Mouse (Mus musculus) gastrocnemius, adult 18-20 months (tissue): ENCODE data around the gene Nedd9. TPM values are rescaled to one million over a fixed set of nuclear protein-coding genes. Genes with fewer than 3 reads are reported as not detected.

ENCODE experiments used
- DNase-seq: peaks from one replicate; pipeline ENCODE4 v3.0.0; 2021; ENCODE audit warnings: low spot score
- total RNA-seq, 2 experiments: library from RNA; stranded (reverse); gene quantifications; 2 replicates each; pipeline ENCODE4 v1.2.3; 2021

The Nedd9 gene
- total RNA-seq, 2 experiments from 2014 or later, result 4.5 to 11.9 TPM

GRCm38 (mm10) chr13:41491981-41492702, 5.0 kb upstream of the Nedd9 start:
- DNase-seq, result no peak

DNA sequence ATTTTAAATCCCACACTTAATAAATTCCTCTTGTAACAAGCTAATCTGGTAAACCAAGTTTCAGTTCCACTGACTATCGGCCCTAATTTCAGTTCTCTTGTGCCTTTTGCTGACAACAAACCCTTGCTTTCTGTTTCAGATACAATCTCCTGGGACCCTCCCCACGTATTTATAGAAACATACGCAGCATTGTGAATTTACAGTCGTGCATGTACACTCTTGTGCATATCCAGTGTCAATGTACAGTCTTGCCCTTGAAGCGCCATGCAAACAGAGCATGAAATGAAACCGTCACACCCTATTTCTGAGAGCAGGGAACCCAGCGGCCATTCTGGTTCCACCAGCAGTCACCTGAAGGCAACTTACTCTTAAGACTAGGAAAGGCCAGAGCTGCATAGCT, 4.4 kb upstream of the Nedd9 start:
- no peak for DNase-seq

- no peak for DNase-seq
These were observed 3.1 kb upstream of the Nedd9 start for GRCm38 (mm10) chr13:41490282-41490681.

- DNase-seq, result no peak
These were observed 2.6 kb upstream of the Nedd9 start for GRCm38 (mm10) chr13:41489705-41490275.

DNA sequence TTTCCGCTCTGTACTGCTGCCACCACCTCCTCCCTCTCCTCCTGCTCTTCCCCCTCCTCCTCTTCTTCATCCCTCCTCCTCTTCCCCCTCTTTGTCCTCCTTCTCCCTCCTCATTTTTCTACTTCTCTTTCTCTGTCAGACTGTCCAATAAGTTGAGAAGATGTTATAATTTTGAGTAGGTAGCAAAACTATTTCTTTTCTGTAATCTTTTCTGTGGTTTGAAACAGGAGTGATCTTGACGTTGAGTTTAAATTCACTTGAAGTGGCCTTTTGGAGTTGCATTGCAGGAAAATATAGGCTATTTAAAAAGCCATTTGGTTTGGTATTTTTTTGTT, 214 bp upstream of the Nedd9 start:
- DNase-seq, result no peak

DNA sequence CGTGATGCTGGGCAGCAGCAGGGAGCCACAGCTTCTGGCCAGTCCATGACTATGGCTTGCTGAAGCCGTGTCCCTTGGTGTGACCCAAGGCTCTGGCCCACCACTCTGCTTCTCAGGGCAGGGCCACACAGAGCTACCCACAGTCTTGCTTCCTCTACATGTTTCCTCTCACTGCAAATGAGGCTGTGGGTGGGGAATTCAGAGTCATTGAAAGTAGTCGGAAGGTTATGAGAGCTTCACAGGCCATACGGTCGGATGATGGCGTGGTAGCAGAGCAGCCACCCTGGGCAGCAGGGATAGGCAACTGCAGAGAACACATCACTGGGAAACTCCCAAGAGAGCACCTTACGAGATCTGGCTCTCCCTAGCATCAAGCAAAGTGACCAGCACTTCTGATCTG, 3.2 kb downstream of the Nedd9 start:
- DNase-seq, result no peak

GRCm38 (mm10) chr13:41482408-41483011, 4.7 kb downstream of the Nedd9 start:
- DNase-seq, result no peak

DNA sequence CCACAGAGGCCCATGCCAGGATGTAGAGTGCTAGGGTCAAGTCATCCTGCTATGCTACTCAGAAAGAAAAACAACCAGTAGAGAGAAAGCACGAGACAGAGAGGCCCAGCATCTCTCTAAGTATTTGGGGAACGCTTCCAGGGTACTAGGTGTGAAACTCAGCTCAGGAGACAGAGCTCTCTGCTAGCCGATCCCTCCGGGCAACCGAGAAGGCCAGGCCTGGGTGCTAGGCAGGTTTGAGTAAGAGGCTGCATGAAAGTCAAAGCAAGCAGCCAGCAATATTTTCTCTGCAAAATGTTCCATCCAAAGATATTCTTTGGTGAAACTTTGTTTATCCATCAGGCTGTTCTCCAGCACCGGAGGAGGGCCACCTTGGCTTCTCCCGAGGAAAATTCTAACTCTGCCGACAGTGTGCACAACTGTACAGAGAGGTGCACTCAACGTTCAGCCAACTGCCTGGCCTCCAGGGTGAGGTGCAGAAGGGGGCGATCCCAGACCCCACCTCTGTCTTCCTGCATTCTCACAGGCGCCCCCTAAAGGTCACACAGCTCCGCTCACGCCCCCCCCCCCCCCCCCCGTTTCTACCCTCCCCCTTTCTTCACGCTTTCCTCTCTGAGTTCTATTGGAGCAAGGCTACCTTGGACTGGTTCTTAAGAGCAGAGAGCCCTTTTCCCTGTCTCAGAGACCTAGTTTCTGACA, 7.3 kb downstream of the Nedd9 start:
- no peak for DNase-seq

GRCm38 (mm10) chr13:41476216-41476615, 10.9 kb downstream of the Nedd9 start:
- DNase-seq, result no peak

DNA sequence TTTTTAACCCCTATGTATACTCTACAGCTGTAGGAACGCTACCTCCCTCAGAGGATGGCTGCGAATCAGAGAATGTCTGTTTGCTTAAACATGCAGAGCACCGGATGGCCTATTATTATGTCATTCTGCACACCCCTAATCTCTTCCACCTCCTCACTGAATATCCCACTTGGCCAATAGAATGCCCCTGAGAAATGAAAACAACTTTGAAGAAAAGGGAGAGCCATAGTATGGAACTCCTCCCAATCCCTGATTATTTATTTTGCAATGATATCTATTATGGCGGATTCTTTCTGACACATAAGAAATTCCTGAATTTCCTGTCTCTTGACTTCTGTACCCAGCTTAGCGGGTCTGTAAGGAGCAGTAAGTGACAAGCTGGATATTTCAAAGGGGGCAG, 12.8 kb downstream of the Nedd9 start:
- no peak for DNase-seq

GRCm38 (mm10) chr13:41473504-41473903, 13.7 kb downstream of the Nedd9 start:
- no peak for DNase-seq

DNA sequence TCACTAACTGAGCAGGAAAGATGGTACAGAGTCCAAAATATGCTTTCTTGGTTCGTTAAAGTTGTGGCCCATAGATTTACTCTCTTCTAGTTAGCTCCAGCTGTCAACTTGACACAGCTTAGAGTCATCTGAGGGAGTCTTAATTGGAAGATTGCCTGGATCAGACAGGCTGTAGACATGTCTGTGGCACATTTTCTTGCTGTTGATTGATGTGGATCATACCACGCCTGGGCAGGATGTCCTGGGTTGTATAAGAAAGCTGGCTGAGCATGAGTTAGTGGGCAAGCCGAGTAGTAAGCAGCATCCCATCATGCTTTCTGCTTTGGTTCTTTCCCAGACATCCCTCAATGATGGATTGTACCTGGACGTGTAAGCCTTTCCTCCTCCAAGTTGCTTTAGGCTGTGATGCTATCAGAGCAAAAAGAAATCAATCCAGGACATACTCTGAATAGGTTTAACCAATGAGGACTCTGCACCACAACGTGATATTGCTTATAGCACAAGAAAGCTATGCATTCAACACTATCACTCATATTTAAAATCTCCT, 14.2 kb downstream of the Nedd9 start:
- no peak for DNase-seq

DNA sequence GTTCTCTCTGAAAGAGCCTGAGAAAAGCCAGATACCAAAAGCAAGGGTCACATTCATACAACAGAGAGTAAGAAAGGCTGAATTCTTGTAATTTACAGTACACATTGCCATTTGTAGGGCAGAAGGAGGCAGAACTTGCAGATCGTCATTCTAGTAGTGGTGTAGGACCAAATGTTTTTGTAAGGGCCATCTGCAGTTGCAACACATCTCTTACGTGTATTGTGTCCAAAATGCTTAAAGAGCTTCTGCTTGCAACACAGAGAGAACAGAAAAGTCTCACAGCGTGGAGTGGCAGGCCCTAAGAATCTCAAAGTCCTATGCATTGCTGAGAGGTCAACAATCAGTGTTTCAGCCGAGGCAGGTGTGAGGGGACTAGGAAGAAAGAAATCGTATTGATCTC, 18.9 kb downstream of the Nedd9 start:
- DNase-seq, result no peak

DNA sequence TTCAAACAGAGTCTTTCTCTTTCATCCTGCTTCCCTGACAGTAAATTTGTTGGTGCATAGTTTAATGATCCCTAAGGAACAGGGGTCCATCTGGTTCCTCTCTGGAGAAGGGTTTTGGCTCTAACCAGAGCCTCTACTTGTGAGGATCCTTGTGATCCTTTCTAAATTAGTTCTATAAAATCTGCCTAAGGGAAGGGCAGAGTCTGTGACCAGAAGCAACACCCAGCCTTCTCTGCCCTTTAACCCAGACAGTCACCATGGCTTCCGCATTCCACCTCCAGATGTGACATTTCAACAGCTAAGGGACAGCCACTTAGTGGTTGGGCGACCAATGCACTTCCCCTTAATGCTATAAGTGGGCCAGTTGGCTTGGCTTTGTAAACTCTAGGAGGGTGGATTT, 20.1 kb downstream of the Nedd9 start:
- DNase-seq, result peak; percentile 30

- no peak for DNase-seq
These were observed 20.5 kb downstream of the Nedd9 start for GRCm38 (mm10) chr13:41466616-41467015.

DNA sequence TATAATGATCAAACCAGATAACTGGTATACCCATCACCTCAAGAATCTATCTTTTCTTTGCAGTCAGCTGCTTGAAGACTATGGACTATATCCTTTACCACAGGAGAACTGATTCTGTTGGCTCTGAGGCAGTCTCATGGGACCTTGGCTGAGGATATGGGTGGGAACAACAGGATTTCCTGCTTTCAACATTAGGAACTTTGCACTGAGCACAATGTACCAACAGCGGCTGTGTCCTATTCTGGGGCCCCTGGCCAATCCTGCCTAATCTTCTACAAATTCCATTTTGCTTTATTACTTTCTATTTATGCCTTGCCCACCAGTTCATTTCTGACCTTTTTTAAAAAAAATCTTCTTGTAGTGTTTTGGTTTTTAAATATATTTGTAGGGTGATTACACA, 21.0 kb downstream of the Nedd9 start:
- DNase-seq, result peak; percentile 45

DNA sequence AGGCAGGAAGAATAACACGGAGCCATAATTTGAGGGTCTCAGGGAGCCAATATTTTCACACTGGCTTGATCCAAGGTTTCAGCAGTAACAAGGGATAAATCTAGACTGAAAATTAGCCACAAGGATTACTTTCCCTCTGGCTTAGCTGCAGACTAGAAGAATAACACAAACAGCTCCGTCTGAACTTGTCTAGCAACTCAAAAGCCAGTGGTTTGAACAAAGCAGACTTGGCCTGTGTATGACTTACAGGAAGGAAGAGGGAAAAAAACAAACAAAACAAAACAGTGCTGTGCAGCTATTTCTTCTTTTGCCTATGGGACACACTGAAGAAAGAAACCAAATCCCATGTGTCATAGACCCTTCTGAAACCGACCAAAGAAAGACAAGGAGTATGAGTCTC, 25.7 kb downstream of the Nedd9 start:
- DNase-seq, result no peak

GRCm38 (mm10) chr13:41459683-41460286, 27.4 kb downstream of the Nedd9 start:
- DNase-seq, result peak; percentile 40

DNA sequence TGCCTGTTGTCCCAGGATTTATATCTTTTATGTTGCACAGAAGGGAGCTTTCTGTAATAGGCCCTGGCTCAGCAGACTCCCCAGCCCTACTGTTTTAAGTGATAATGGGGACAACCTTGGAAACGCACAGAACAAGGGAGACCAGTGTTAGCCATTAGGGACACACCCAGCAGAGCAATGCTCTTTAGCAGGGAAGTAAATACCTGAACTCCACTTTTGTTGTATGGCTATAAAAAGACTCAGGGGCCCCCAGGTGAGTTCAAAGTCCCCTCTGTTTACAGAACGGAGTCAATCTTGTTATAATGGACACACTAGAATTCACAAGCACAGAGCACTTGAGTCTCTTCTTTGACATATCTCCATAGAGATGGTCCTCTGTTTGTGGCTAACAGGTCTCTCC, 28.5 kb downstream of the Nedd9 start:
- DNase-seq, result no peak

- DNase-seq, result no peak
These were observed 29.3 kb downstream of the Nedd9 start for GRCm38 (mm10) chr13:41457798-41458390.

DNA sequence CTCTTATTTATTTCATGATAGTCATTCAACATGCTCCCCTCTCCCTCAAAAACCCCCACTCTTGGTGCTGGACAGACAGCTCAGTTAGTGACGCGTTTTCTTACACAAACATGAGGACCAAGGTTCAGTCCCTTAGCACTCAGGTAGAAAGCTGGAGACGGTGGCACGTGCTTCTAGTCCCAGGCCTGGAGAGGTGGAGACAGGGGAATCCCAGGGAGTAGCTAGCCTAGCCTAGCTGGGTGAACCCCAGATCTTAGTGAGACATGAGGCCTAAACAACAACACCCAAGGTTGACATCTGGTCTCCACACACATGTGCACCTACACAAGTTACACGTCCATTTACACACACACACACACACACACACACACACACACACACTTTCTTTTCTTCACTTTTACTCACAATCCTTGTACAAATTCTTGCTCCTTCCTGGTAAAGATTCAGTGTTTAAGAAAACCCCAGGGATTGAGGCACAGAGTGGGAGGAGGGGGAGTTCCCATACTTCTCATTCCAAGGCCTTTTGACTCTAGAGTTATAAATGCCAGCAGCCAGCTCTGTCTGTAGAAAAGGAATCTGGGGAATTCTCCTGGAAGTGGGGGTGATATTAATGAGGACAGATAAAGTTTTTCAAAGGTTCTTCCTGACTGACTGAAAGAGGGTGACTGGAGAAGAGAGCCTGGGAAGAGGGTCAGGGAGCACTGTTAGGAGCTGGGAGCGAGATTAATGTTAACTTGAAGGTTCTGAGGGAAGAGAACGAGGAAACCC, 29.9 kb downstream of the Nedd9 start:
- no peak for DNase-seq
